ENCODE assay signal across 9 mouse cellular contexts in the genomic region with DNA sequence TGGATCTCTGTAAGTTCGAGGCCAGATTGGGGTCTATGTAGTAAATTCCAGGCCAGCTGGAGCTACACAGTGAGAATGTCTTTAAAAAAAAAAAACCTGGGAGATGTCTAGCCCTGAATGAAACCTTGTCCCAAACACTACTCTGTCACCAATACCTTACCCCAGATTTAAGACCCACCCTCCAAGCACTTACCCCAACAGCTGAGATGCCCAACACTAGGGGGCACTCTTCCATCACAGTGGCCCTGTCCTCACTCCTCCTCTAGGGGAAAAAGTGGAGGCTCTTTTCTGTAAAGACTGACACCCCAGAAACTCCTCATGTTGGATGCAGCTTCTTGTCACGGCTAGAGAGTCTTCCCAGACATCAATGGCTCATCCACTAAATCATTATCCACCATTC. TPM values are rescaled to one million over a fixed set of nuclear protein-coding genes. Genes with fewer than 3 reads are reported as not detected.
DNase-seq lines count a peak whose midpoint lies in the region; ATAC-seq lines count a peak whose summit lies in the region.
"Had no signal": no experiment of that assay in that cellular context is flagged by ENCODE, and none has a peak within 500 bp of the region (broad histone marks: within the 10 kb centered on the region; RNA-seq: fewer than 3 reads in every experiment).

No protein-coding gene starts in this region.

- peak; percentile 42 to 66 for DNase-seq in cerebellum, postnatal 25 days
- DNase-seq in cerebellum, adult 8-10 months, result no peak
- peak; percentile 58 for DNase-seq in midbrain, embryonic 10.5 days (ENCODE audit: low spot score)
- DNase-seq in adrenal gland, adult 2 months, result peak; percentile 68
- peak; percentile 79 for DNase-seq in kidney, adult 9 months
- peak; percentile 74 for DNase-seq in retina, postnatal 1 day
- DNase-seq in forebrain, embryonic 11.5 days (ENCODE audit: low spot score), result no peak

- peaks cover 25% of the 10 kb centered on the region for H3K27me3 ChIP-seq in midbrain, embryonic 10.5 days (ENCODE audit: low read depth, poor library complexity, severe bottlenecking)
- no peaks in the 10 kb centered on the region for H3K27me3 ChIP-seq in midbrain, embryonic 16.5 days (ENCODE audit: control insufficient read depth, insufficient read depth, low read depth, low read length)
- H3K27me3 ChIP-seq in forebrain, embryonic 11.5 days (ENCODE audit: control insufficient read depth, insufficient read depth, low read length), result no peaks in the 10 kb centered on the region

- no peak overlapping the region for H3K27ac ChIP-seq in midbrain, embryonic 10.5 days (replicated peaks)
- H3K27ac ChIP-seq in midbrain, embryonic 16.5 days (ENCODE audit: low read length), result no peak overlapping the region
- no peak overlapping the region for H3K27ac ChIP-seq in forebrain, embryonic 11.5 days (ENCODE audit: low read depth, low read length)

- WGBS in midbrain, embryonic 10.5 days, result 54% methylated on average over 2 of the region's 2 CpGs
- WGBS in midbrain, embryonic 16.5 days, result 58% methylated on average over 2 of the region's 2 CpGs
- 56% methylated on average over 2 of the region's 2 CpGs for WGBS in forebrain, embryonic 11.5 days

- no peaks in the 10 kb centered on the region for H3K36me3 ChIP-seq in midbrain, embryonic 10.5 days
- no peaks in the 10 kb centered on the region for H3K36me3 ChIP-seq in midbrain, embryonic 16.5 days (ENCODE audit: control insufficient read depth, insufficient read depth, low read length)
- no peaks in the 10 kb centered on the region for H3K36me3 ChIP-seq in forebrain, embryonic 11.5 days (ENCODE audit: control insufficient read depth, insufficient read depth, low read length)

- H3K9ac ChIP-seq in midbrain, embryonic 16.5 days (ENCODE audit: low read depth, low read length), result no peak overlapping the region
- H3K9ac ChIP-seq in forebrain, embryonic 11.5 days (ENCODE audit: low read length), result no peak overlapping the region

- H3K4me3 ChIP-seq in midbrain, embryonic 10.5 days, result no peak overlapping the region
- no peak overlapping the region for H3K4me3 ChIP-seq in midbrain, embryonic 16.5 days (ENCODE audit: low read depth, low read length)
- no peak overlapping the region for H3K4me3 ChIP-seq in forebrain, embryonic 11.5 days (ENCODE audit: low read depth, low read length)
- H3K4me3 ChIP-seq: myocyte had no signal

- H3K4me2 ChIP-seq in midbrain, embryonic 16.5 days (ENCODE audit: low read length), result no peak overlapping the region
- no peak overlapping the region for H3K4me2 ChIP-seq in forebrain, embryonic 11.5 days (ENCODE audit: low read depth, low read length, severe bottlenecking)

- no peak for ATAC-seq in midbrain, embryonic 16.5 days
- ATAC-seq in forebrain, embryonic 11.5 days (replicated peaks; ENCODE audit: low FRiP score), result no peak

- H3K4me1 ChIP-seq in midbrain, embryonic 10.5 days, result peaks cover 63% of the 10 kb centered on the region
- H3K4me1 ChIP-seq in midbrain, embryonic 16.5 days (ENCODE audit: control insufficient read depth, insufficient read depth, low read length), result peaks cover 8% of the 10 kb centered on the region
- peaks cover 14% of the 10 kb centered on the region for H3K4me1 ChIP-seq in forebrain, embryonic 11.5 days (replicated peaks; ENCODE audit: control insufficient read depth, insufficient read depth, low read length)

- no peaks in the 10 kb centered on the region for H3K9me3 ChIP-seq in midbrain, embryonic 10.5 days (replicated peaks)
- H3K9me3 ChIP-seq in midbrain, embryonic 16.5 days (replicated peaks; ENCODE audit: control insufficient read depth, low read length, poor library complexity, severe bottlenecking), result no peaks in the 10 kb centered on the region
- H3K9me3 ChIP-seq in forebrain, embryonic 11.5 days (ENCODE audit: control insufficient read depth, low read length), result no peaks in the 10 kb centered on the region

RNA-seq across cellular contexts. Expression of gene Amotl2, which starts 2.7 kb away (rescaled TPM):
- 60.3 and 71.1 TPM in 2 replicates for polyA plus RNA-seq in midbrain, embryonic 10.5 days (2016; fragmentation: Nextera tagmentation; extraction: Ambion mirVana)
- 58.4 and 62.9 TPM in 2 replicates for polyA plus RNA-seq in midbrain, embryonic 16.5 days (2015; fragmentation: Nextera tagmentation; extraction: Ambion mirVana)
- 100 to 1,000 TPM; 154 to 186 TPM for total RNA-seq in adrenal gland, adult 2 months (2021)
- 116 and 153 TPM in 2 replicates for polyA plus RNA-seq in adrenal gland, adult 2 months (2012; rRNA removed)
- polyA plus RNA-seq in forebrain, embryonic 11.5 days (2014; fragmentation: Nextera tagmentation; extraction: Ambion mirVana), result 72.4 and 73.4 TPM in 2 replicates

Comparison
In these comparisons a context has a peak if more than half of its experiments do, and no peak if none do; other contexts are left out.
1. DNase-seq: peak in cerebellum, postnatal 25 days (2 of 2), midbrain, embryonic 10.5 days (single experiment), adrenal gland, adult 2 months (single experiment), kidney, adult 9 months (single experiment) and retina, postnatal 1 day (single experiment); none in cerebellum, adult 8-10 months (single experiment) and forebrain, embryonic 11.5 days (single experiment).